In genomic region chr1:80224839-80225412, GRCm38 (mm10) we compare ENCODE assay signal across 15 mouse cellular contexts. TPM values are rescaled to one million over a fixed set of nuclear protein-coding genes. Genes with fewer than 3 reads are reported as not detected.
DNase-seq lines count a peak whose midpoint lies in the region; ATAC-seq lines count a peak whose summit lies in the region.
"Had no signal": no experiment of that assay in that cellular context is flagged by ENCODE, and none has a peak within 500 bp of the region (broad histone marks: within the 10 kb centered on the region; RNA-seq: fewer than 3 reads in every experiment).

No protein-coding gene starts in this region.

- DNase-seq in hindbrain, embryonic 11.5 days (ENCODE audit: low spot score) = no peak
- peak; percentile 18 for DNase-seq in lung, postnatal 10 days
- no peak for DNase-seq in lung, adult 18-20 months
- peak; percentile 50 for DNase-seq in gastrocnemius, postnatal 25 days
- peak; percentile 44 for DNase-seq in thymus, postnatal 14 days
- no peak for DNase-seq in urinary bladder, postnatal 10 days (ENCODE audit: low spot score)
- DNase-seq: adrenal gland, postnatal 25 days; cerebellum, adult 9-10 months; spleen, adult 18-20 months had no signal

- WGBS in hindbrain, embryonic 15.5 days = 22% methylated on average over 3 of the region's 3 CpGs
- WGBS in hindbrain, embryonic 11.5 days = 36% methylated on average over 3 of the region's 3 CpGs

- no peak overlapping the region for H3K9ac ChIP-seq in hindbrain, embryonic 15.5 days
- no peak overlapping the region for H3K9ac ChIP-seq in hindbrain, embryonic 11.5 days (ENCODE audit: low read depth, low read length)
- H3K9ac ChIP-seq: forebrain, embryonic 12.5 days; heart, embryonic 15.5 days; liver, embryonic 15.5 days had no signal

- peak; percentile 50; the same call in 1 of the 2 replicates for ATAC-seq in hindbrain, embryonic 15.5 days (ENCODE audit: low FRiP score, low read depth)
- no peak for ATAC-seq in hindbrain, embryonic 11.5 days (ENCODE audit: low FRiP score)
- no peak for ATAC-seq in erythroblast, adult 5-6 weeks (replicated peaks; ENCODE audit: low FRiP score, poor library complexity, severe bottlenecking)

- H3K4me3 ChIP-seq in hindbrain, embryonic 15.5 days = no peak overlapping the region
- no peak overlapping the region for H3K4me3 ChIP-seq in hindbrain, embryonic 11.5 days (ENCODE audit: low read depth, low read length)
- H3K4me3 ChIP-seq: forebrain, embryonic 12.5 days; heart, embryonic 15.5 days; liver, embryonic 15.5 days had no signal

- 0 out of 2 replicates have a peak, but pooled peaks cover 7% of the 10 kb centered on the region for H3K4me1 ChIP-seq in hindbrain, embryonic 15.5 days (replicated peaks)
- no peaks in the 10 kb centered on the region for H3K4me1 ChIP-seq in hindbrain, embryonic 11.5 days (replicated peaks; ENCODE audit: control insufficient read depth, insufficient read depth, low read length)
- H3K4me1 ChIP-seq: liver, embryonic 15.5 days had no signal

- no peaks in the 10 kb centered on the region for H3K9me3 ChIP-seq in hindbrain, embryonic 15.5 days
- no peaks in the 10 kb centered on the region for H3K9me3 ChIP-seq in hindbrain, embryonic 11.5 days (ENCODE audit: control insufficient read depth, low read length)
- H3K9me3 ChIP-seq: forebrain, embryonic 12.5 days; G1E; heart, embryonic 15.5 days; liver, embryonic 15.5 days had no signal

- no peaks in the 10 kb centered on the region for H3K27me3 ChIP-seq in hindbrain, embryonic 15.5 days
- no peaks in the 10 kb centered on the region for H3K27me3 ChIP-seq in hindbrain, embryonic 11.5 days (ENCODE audit: control insufficient read depth, insufficient read depth, low read length)
- H3K27me3 ChIP-seq: forebrain, embryonic 12.5 days; heart, embryonic 15.5 days; liver, embryonic 15.5 days had no signal

- H3K4me2 ChIP-seq in hindbrain, embryonic 15.5 days = no peak overlapping the region
- H3K4me2 ChIP-seq in hindbrain, embryonic 11.5 days (replicated peaks; ENCODE audit: low read depth, low read length) = no peak overlapping the region
- H3K4me2 ChIP-seq: forebrain, embryonic 12.5 days; heart, embryonic 15.5 days; liver, embryonic 15.5 days had no signal

- H3K27ac ChIP-seq in hindbrain, embryonic 15.5 days (replicated peaks) = no peak overlapping the region
- no peak overlapping the region for H3K27ac ChIP-seq in hindbrain, embryonic 11.5 days (ENCODE audit: low read depth, low read length)
- H3K27ac ChIP-seq: forebrain, embryonic 12.5 days; heart, embryonic 15.5 days; liver, embryonic 15.5 days had no signal

- no peaks in the 10 kb centered on the region for H3K36me3 ChIP-seq in hindbrain, embryonic 15.5 days
- H3K36me3 ChIP-seq in hindbrain, embryonic 11.5 days (ENCODE audit: control insufficient read depth, insufficient read depth, low read length) = no peaks in the 10 kb centered on the region
- H3K36me3 ChIP-seq: forebrain, embryonic 12.5 days; G1E; heart, embryonic 15.5 days; liver, embryonic 15.5 days had no signal

RNA-seq across cellular contexts. Expression of gene Fam124b, which starts 6.7 kb away (rescaled TPM):
- polyA plus RNA-seq in hindbrain, embryonic 15.5 days (2015; fragmentation: Nextera tagmentation; extraction: Ambion mirVana) = 0.60 and 0.83 TPM in 2 replicates
- 0.40 and 0.46 TPM in 2 replicates for polyA plus RNA-seq in hindbrain, embryonic 11.5 days (2014; fragmentation: Nextera tagmentation; extraction: Ambion mirVana)
- 1 to 10 TPM in 1 of 2 experiments, under 1 TPM in 1; 0.70 to 1.5 TPM for total RNA-seq in gastrocnemius, postnatal 25 days (2021)
- total RNA-seq in erythroblast, adult 5-6 weeks (2015; ENCODE audit: low replicate concordance) = not detected in 2 replicates
- not detected in 2 replicates for total RNA-seq in erythroblast, adult 5-6 weeks (2017; ENCODE audit: low replicate concordance)
- polyA plus RNA-seq: G1E; liver, embryonic 15.5 days had no signal

Comparison
In these comparisons a context has a peak if more than half of its experiments do, and no peak if none do; other contexts are left out.
1. DNase-seq: peak in lung, postnatal 10 days (single experiment), gastrocnemius, postnatal 25 days (single experiment) and thymus, postnatal 14 days (single experiment); none in hindbrain, embryonic 11.5 days (single experiment), lung, adult 18-20 months (0 of 2) and urinary bladder, postnatal 10 days (single experiment).